Mouse (Mus musculus) colon, adult 2 months (tissue): ENCODE data around the gene Bbs2. TPM values are rescaled to one million over a fixed set of nuclear protein-coding genes. Genes with fewer than 3 reads are reported as not detected.

Source experiments
- polyA plus RNA-seq: library from polyadenylated mRNA; depleted of rRNA; stranded (reverse); fragments of >200 nt; gene quantifications from 2 replicates; pipeline ENCODE4 v1.2.3, GENCODE M21; 2012; rRNA removed

Bbs2 gene
- polyA plus RNA-seq: 9.0 and 10.7 TPM in 2 replicates

DNA sequence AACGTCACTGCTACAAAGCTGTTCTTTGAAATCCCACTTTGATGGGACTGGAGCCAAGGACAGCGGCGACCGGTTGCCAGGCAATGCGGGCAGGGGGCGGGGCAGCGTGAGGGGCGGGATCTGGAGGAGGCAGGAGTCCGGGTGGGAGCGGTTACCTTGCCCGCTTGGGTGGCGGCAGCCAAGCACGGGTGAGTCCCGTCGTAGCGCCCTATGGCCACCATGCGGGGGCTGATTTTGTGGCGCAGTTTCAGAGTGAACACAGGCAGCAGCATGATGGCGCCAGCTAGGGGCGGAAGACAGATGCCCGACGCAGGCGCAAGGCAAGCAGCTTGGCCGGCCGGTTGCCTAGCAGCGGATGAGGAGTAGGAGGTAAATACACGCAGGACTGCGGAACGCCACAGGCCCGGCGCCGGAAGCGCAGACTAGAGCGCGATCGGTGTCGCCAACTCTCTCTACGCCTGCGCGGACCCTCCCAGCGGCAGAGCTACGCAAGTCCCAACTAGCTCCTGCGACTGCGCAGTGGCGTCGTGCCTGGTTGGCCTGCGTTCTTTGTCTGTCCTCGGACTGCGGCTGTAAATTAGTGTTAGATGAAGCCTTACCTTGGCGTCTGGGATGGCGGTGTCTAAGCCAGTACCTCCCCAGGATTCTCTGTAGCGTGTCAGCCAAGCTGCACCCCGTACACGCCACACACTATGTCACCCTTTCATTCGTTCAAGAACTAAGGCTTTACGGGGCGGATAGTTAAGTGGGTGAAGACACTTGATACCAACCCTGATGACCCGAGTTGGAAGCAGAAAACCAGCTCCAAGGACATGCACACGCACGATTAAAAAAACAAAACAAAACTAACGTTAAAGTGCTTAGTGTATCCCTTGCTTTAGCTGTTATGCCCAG lies at the start of gene Bbs2:
TSS of gene Bbs2 (minus strand) at position 848 of the 894 bp plus-strand sequence.

GRCm38 (mm10) chr8:94136933-94137332 lies 38.2 kb upstream of the Bbs2 start, which contains the start of gene Mt4:
TSS of gene Mt4 (plus strand) at chr8:94137197.

DNA sequence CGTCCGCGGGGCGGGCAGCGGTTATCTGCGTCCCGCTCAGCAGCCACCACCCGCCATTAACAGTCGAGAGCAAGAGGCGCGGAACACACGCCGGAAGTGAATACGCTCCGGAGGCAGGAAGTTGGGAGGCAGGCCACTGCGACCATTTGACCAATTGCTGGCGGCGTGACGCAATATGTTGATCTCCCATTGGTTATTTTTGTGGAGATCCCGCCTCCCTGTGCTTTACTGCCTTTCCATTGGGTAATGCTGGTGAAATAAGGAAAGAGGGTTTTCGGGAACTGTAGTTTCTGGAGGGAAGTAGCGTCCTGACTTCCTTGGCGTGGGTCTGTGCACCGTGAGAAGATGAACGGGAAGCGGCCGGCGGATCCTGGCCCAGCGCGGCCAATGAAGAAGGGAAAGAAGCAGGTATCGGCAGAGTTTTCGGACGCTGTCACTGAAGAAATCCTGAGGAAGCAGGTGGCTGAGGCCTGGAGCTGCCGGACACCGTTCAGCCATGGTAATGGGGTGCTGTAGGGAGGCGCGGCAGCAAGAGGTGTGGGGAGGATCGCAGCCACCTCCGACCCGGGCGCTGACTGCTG lies 61.7 kb downstream of the Bbs2 start, which contains the start of the genes Nudt21 and Ogfod1:
TSS of gene Nudt21 (minus strand) at position 88 of the 581 bp plus-strand sequence.
TSS of gene Ogfod1 (plus strand) at position 255 of the 581 bp plus-strand sequence.

Other genes with a start within 250 kb of the Bbs2 start
- 127 and 138 TPM in 2 replicates for gene Amfr, start 86.1 kb downstream of the Bbs2 start, polyA plus RNA-seq
- 64.6 and 78.5 TPM in 2 replicates for gene Nudt21, start 61.9 kb downstream of the Bbs2 start, polyA plus RNA-seq
- 3.8 and 4.0 TPM in 2 replicates for gene Ogfod1, start 61.7 kb downstream of the Bbs2 start, polyA plus RNA-seq
- 0.80 TPM in 1 of 2 replicates, not detected in the other for gene Mt4, start 38.3 kb upstream of the Bbs2 start, polyA plus RNA-seq
- 22.3 and 24.5 TPM in 2 replicates for gene Mt3, start 53.7 kb upstream of the Bbs2 start, polyA plus RNA-seq
- gene Mt2, start 73.7 kb upstream of the Bbs2 start, polyA plus RNA-seq: 88.7 and 131 TPM in 2 replicates
- 1,409 and 1,808 TPM in 2 replicates for gene Mt1, start 80.2 kb upstream of the Bbs2 start, polyA plus RNA-seq
- 11.1 and 11.9 TPM in 2 replicates for gene Nup93, start 115.6 kb upstream of the Bbs2 start, polyA plus RNA-seq
- gene Slc12a3, start 230.3 kb upstream of the Bbs2 start, polyA plus RNA-seq: 0.03 and 0.22 TPM in 2 replicates